Mouse (Mus musculus): ENCODE measurements around the gene Cldn22. TPM values are rescaled to one million over a fixed set of nuclear protein-coding genes. Genes with fewer than 3 reads are reported as not detected.
A peak's percentile ranks its signal among the peaks of the same experiment; 100 is the strongest.

Cldn22 gene
- polyA plus RNA-seq, 1 experiment from 2014 or later: not detected

GRCm38 (mm10) chr8:47867067-47867466 lies 42.8 kb downstream of the Cldn22 start:
- Histone ChIP-seq H3K4me2 (no peak overlapping the region), H3K4me1 (replicated peaks) (no peaks in the 10 kb centered on the region), H3K27ac (no peak overlapping the region), H3K36me3 (peaks cover 18% of the 10 kb centered on the region; the same call in 1 of the 2 replicates), H3K9me3 (replicated peaks) (no peaks in the 10 kb centered on the region), H3K27me3 (no peaks in the 10 kb centered on the region), H3K9ac (no peak overlapping the region), H3K4me3 (replicated peaks) (no peak overlapping the region)
- DNase-seq (peak; percentile 36), ATAC-seq (ENCODE audit: low read depth) (no peak)
- WGBS (ENCODE audit: insufficient replicate concordance): 25% methylated on average over 8 of the region's 8 CpGs

- Histone ChIP-seq H3K9me3 (replicated peaks) (no peaks in the 10 kb centered on the region), H3K36me3 (peaks cover 6% of the 10 kb centered on the region; the same call in 1 of the 2 replicates), H3K27ac (no peak overlapping the region), H3K4me1 (replicated peaks) (no peaks in the 10 kb centered on the region), H3K9ac (no peak overlapping the region), H3K4me2 (no peak overlapping the region), H3K4me3 (replicated peaks) (no peak overlapping the region), H3K27me3 (no peaks in the 10 kb centered on the region)
- peak; percentile 47; the same call in 1 of the 2 replicates for ATAC-seq (ENCODE audit: low read depth)
- 45% methylated on average over 13 of the region's 13 CpGs for WGBS (ENCODE audit: insufficient replicate concordance)
- no peak for DNase-seq
Observed at GRCm38 (mm10) chr8:47872361-47873107, 48.3 kb downstream of the Cldn22 start.

GRCm38 (mm10) chr8:47874497-47875178 lies 50.4 kb downstream of the Cldn22 start:
- Histone ChIP-seq H3K27me3 (no peaks in the 10 kb centered on the region), H3K9ac (no peak overlapping the region), H3K36me3 (no peaks in the 10 kb centered on the region), H3K27ac (no peak overlapping the region), H3K4me3 (replicated peaks) (no peak overlapping the region), H3K4me2 (no peak overlapping the region), H3K9me3 (replicated peaks) (no peaks in the 10 kb centered on the region), H3K4me1 (replicated peaks) (no peaks in the 10 kb centered on the region)
- no peak for DNase-seq
- ATAC-seq (ENCODE audit: low read depth): no peak
- 59% methylated on average over 13 of the region's 13 CpGs for WGBS (ENCODE audit: insufficient replicate concordance)

Other genes starting within 250 kb of the Cldn22 start
- 8.6 and 9.9 TPM in 2 replicates for gene Ing2, start 148.9 kb upstream of the Cldn22 start, polyA plus RNA-seq (2015; fragmentation: Nextera tagmentation; extraction: Ambion mirVana)
- gene Cdkn2aip, start 110.5 kb upstream of the Cldn22 start, polyA plus RNA-seq (2015; fragmentation: Nextera tagmentation; extraction: Ambion mirVana): 13.5 and 16.1 TPM in 2 replicates
- gene Cldn24, start 2.3 kb upstream of the Cldn22 start, polyA plus RNA-seq (2015; fragmentation: Nextera tagmentation; extraction: Ambion mirVana): not detected in 2 replicates
- gene Wwc2, start 166.4 kb downstream of the Cldn22 start, polyA plus RNA-seq (2015; fragmentation: Nextera tagmentation; extraction: Ambion mirVana): 1.5 and 1.6 TPM in 2 replicates